Mouse (Mus musculus) gastrocnemius, postnatal 10 days (tissue): ENCODE measurements around the gene Erc1. TPM values are rescaled to one million over a fixed set of nuclear protein-coding genes. Genes with fewer than 3 reads are reported as not detected.
"Not testable (repeated sequence)": the region's sequence is repeated elsewhere in the genome, so short reads cannot be mapped to it uniquely, and the experiment has no call there.

Source experiments
- DNase-seq: peaks from one replicate; pipeline ENCODE4 v3.0.0; 2021; ENCODE audit warnings: mixed read lengths
- total RNA-seq, 2 experiments: library from RNA; stranded (reverse); gene quantifications; 2 replicates each; pipeline ENCODE4 v1.2.3; 2021

Erc1 gene
- total RNA-seq, 2 experiments from 2014 or later = 22.7 to 26.7 TPM

DNA sequence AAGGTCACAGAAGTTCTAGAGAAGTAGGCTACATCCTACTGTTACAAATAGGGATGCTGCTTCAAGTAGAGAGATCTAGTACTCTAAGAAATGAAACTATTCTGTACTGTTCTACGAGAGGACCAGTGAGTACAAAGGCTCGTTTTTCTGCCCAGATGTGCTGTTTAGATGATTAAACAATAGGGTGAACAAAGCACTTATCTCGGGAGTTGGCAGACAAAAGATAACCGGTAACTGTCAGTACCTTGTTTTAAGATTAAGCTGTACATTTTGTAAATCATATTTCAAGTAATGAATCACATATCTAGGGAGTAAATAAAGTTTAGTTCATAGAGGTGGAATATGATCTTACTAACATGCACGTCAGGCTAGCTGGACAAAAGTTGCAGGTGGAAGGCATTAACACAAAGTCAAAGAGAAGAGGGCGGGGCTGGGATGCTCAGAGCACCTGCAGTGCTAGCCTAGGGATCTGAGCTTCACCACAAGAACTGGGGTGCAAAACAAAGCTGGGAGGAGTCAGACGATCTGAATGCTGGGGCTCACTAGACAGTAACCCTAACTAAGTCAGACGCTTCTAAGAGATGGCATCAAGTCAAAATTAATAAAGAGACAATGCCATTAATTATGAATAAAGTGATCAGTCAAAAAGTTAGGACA is 136.2 kb downstream of the Erc1 start:
- no peak for DNase-seq

DNA sequence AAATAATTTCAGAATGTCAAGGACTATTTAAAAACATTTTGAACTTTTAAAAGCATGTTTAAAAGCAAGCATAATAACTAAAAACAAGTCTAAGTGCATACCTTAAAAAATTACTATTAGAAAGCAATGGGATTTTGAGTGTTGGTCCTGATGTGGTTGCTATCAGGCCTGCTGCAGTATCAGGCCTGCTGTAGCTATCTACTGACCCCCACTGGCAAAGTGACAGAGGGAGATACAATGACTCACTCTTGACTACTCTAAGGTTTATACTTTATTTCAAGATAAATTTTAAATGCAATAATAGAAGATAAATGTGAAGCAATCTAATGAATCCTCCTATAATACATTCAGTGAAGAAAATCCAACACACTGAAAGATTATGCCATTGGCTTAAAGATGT is 138.4 kb downstream of the Erc1 start:
- no peak for DNase-seq

DNA sequence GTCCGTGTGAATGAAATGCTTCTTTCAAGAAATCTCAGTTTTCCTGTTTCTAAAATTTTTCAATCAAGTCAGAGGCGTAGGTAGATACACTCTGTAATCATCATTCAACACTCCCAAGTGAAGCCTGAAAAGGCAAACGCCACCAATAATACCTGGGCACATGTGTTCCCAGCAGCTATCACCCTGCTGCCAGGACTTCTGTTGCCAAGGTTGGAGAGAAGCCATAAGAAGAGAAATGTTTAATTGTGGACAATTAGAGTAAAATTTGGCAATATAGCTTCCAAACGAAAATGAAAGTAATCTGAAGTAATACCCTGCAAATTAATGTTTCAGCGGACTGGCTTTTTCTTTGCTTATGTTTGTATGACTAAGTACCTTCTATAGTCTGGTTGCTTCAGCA is 140.1 kb downstream of the Erc1 start:
- DNase-seq = no peak

DNA sequence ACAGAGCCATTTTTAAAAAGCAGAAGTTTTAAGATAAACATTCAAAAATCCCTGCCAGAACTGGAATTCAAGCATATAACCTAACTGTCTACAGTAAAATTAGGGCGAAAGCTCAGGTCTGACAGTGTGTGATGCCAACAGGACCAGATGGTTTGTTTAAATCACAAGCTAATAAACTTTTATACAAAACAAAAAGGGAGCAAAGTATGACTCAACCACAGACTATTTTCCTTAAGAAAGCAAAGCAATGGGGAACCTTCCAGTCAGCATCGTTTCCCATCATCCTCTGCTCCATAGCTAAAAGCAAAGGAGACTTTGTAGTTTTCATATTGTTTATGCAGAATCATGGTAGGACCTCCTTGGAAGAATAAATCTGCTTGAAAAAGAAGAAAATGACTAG is 143.1 kb downstream of the Erc1 start:
- no peak for DNase-seq

DNA sequence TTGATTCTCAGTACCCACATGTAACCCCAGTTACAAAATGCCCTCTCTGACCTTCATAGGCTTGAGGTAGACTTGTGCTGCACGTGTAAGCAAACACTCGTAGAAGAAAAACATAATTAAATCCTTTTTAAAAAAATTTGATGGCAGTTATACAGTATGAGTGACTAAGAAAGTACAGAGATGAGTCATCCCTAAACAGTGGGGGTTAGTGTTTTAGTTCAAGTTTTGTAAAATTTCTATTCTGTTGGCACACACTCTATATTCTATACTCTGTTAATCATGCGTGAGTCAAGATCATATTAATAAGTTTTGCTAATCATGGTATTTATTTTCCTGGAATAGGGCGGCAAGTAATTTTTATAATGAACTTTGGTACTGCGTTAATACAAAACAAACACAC is 155.2 kb downstream of the Erc1 start:
- no peak for DNase-seq

DNA sequence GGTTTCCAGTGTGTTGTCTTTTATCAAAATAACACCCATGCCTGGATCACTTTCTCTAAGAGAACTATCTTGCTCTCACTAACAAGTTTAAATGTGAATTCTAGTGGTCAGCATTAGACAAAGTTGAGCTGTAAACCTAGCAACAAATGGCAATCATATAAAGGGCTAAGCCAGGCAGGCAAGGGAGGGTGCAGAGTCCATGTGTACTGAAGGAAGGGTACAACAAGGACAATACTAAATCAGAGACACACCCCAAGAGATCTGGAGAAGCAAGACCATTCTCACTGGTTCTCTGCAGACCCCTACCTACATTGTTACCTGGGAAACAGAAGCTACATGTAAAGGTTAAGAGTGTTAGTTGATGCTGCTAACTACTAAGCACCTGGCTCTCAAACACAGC is 161.5 kb downstream of the Erc1 start:
- no peak for DNase-seq

DNA sequence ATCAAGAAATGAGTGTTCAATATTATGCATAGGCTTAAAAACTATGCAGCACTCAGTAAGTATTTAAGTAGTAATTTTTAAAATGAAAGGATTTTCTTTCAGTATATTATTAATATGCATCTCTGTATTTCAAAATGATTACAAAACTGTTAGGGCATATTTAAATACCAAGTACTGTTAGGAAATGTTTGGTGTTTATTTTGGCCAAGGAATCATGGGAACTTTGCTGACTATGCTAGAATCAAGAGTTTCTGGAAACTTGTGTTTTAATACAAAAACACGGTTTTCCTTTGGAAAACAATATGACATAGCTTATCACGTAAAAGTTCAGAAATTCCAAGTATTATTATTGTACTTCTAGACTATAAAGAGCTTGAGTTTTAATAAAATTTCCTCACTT is 167.2 kb downstream of the Erc1 start:
- no peak for DNase-seq

DNA sequence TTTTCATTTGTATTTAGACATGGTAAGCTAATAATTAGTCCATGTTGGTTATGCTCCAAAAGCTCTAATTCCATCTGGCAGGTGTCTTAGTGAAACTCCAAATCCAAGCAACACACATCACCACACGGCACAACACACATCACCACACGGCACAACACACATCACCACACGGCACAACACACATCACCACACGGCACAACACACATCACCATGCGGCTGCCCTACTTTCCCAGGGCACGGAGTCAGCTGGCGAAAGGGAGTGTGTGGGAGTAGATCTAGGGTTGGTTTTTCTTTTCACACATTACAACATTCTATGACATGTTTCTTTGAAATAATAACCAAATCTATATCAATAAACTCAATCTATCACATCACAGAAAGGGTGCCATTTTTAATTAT is 173.2 kb downstream of the Erc1 start:
- DNase-seq = no peak

DNA sequence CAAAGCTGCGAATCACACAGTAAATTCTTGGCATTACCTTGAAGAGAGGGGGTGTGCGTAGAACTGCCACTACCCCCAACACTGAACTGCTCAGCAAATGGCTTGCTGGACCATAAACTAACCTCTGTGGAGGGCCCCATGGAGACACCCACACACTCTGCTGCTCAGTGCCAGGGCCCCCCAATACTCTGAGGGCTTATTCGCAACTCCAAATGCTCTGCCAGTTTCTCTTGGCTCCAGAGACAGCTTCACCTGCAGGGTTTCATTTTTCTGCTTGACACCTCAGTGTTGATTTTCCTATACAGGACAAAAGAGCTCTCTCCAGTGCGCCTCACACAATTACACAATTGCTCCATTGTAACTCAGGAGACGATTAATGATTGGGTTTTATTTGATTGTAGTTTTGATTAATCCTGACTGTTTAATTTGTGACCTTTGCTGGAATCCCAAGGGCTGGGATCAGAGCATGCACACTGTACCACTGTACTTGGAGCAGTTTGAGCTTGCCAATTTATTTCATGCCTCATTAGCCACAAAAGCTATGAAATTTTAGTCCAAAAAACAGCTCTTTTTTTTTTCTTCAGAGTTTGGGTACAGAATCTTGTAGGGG is 173.7 kb downstream of the Erc1 start:
- DNase-seq = no peak

DNA sequence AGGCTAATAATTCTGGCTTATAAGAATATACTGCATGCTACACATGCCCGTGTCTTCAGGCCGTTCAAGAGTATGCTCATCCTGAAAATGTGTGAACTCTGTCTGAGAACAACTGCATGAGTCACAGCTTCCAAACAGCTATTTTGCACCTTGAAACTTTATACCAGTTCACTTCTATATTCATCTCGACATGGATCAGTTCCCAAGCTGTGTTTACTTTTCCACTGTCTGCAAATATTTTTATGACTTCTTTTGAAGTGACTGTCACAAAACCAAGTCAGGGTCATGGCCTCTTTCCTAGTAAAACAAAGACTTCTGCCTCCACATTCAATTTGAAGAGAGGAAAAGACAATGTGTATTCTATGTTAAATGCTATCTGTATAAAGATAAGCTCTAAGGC is 178.2 kb downstream of the Erc1 start:
- no peak for DNase-seq

DNA sequence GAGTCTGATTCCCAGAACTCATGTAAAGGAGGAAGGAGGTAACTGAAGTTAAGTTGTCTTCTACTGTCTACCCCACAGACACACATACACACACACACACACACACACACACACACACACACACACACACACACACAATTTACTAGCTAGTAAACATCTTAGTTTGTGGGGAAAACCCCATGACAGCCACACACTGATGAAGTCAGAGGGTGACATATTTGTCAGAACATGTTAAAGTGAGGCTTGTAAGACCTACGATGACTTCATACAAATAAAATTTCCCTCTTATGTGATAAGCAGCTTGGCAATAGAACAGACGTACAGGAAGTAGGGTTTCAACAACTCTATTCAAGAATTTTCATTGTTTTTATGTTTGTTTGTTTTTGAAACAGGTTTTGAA is 185.0 kb downstream of the Erc1 start:
- no peak for DNase-seq

DNA sequence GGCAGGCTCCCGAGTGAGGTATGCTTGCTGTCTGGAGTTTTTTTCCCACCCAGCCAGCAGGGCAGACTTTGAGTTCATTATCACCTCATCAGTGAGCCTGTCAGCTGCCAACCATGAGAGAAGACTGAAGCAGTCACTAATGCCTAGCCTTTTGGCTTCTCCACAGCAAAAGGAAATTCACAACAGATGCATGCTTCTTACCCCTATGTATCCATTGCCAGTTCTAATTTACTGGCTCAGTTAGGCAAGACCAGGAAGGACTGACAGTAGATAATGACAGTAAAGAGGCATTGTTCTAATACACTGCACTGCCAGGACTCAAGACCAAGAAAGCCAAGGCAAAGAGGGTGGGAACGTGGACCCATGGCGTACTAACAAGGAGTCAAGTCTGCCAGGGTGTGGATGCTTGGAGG is 186.9 kb downstream of the Erc1 start:
- no peak for DNase-seq

DNA sequence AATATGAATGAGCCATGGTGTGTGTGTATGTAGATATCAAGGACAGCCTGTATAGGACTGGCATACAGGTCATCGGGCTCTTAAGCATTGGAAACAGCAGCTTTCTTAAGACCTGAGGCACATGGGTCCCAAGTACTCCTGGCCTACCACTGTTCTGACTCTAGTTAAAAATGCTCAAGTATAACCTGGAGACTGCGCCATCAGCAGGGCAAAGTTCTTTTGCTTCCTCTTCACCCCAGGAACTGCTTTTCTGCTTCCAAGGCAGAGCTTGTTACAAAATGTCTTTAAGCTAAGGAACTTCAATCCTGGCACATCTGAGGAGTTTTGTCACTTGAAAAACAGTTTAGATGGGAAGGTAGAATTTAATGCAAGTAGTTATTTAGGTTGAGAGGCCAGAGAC is 189.5 kb downstream of the Erc1 start:
- no peak for DNase-seq

DNA sequence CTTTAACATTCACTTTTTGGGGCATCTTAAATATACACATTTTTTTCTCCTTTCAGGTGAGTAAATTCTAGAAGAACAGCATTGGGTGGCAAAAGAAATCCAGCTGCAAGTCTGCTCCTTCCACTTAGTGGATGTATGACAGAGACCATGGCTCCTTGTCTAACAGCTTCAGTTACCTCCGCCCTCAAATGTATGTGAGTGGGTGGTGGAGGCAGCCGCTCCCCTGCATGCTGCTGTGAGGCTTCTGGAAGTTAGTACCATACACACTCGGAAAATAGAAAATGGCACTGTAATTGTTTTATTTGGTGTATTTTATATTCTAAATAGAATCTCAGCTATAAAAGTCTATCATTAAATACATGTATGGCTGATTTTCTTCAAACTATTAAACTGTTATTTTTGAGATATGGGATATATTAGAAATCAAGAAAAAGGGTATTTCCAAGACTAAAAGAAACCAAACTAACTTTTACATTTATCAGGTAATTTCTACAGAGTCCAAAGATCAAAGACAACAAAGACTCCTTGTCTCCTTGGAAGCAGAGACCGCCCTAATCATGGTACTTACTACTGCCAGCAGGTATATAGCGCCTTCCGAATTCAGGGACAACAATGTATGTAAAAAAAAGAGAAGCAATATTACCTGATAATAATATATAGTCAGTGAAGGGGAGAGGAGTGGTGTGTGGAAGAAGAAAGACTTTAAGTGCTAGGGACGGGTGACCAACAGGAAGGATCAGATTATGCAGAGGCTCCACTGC is 190.4 kb downstream of the Erc1 start:
- DNase-seq = no peak

DNA sequence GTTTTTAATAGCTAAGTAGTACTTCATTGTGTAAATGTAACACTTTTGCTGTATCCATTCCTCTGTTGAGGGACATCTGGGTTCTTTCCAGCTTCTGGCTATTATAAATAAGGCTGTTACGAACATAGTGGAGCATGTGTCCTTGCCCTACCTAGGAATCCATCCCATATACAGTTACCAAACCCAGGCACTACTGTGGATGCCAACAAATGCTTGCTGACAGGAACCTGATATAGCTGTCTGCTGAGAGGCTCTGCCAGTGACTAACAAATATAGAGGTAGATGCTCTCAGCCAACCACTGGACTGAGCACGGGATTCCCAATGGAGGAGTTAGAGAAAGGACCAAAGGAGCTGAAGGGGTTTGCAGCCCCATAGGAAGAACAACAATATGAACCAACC is 193.2 kb downstream of the Erc1 start:
- DNase-seq = not testable (repeated sequence)

DNA sequence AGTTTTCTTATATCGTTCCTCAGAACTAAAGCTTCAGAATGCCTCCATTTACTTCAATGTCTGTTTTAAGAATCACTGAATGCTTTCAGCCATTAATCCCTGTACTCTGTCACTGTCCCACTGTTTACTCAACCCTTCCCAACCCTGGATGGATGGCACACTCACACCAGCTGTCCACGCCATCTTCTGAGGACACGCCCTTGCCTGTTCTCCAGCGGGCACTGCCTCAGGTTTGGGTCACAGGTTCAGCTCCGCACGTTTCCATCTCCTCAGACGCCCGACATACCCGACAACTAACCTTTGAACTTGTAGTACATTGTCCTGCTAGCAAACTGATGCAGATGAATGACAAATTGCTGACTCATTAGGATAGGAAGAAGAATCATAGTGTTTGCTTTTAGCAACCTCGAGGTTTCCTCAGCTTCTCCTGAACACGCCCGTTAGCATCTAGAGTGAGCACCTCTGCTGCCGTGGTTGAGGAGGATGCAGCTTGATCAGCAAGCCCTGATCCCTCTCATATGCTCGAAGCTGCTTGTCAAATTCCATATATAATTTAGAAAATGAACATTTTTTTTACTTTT is 204.0 kb downstream of the Erc1 start:
- DNase-seq = no peak

DNA sequence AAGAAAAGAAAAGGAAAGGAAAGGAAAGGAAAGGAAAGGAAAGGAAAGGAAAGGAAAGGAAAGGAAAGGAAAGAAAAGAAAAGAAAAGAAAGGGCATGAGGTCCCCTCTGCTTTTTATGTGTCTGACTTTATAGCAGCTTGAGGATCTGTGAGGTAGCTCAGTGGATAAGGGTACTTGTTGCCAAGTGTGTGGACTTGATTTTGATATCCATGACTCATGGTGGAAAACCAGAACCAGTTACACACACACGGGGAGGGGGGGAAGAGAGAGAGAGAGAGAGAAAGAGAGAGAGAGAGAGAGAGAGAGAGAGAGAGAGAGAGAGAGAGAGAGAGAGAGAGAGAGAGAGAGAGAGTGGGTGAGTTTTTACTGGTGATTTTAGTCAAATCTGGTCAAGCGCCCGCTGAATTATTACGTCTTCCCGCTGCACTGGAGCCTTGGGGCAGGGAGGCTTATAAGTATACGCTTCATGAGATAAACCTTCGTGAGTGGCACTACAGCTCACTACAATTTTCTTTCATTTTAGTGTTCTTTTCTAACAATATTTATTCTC is 204.7 kb downstream of the Erc1 start:
- DNase-seq = no peak

DNA sequence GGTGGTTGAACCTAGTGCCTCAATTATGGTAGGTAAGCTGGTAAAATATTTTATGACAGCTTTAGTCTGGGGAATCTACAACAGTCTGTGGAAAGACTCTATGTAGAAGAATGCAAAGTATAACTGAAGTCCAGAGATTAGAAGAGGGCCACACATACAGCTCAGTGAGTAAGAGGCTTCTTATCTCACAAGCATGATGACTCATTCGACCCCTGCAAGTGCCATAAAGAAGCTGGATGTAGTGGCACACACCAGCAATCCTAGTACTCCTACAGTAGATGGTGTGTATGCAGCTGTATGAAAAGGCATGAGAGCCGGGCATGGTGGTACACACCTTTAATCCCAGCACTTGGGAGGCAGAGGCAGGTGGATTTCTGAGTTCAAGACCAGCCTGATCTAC is 205.2 kb downstream of the Erc1 start:
- DNase-seq = no peak

DNA sequence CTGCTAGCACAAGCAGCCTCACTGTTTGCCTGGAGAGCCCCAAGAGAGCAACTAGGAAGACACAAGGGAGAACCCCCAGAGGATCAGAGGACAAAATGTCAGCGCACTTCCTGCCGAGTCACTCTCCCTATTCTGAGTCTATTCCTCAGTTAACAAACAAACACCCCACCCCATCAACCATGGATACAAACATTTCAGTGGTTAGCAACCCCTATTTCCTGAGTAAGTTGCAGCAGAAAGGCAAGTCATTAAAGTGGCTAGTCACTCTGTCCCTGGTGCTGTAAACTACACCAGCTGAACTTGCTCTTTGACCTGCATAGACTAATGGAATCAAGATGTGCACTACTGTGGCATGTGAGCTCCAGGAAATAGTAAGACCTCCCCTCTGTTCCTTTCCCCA is 212.3 kb downstream of the Erc1 start:
- no peak for DNase-seq

DNA sequence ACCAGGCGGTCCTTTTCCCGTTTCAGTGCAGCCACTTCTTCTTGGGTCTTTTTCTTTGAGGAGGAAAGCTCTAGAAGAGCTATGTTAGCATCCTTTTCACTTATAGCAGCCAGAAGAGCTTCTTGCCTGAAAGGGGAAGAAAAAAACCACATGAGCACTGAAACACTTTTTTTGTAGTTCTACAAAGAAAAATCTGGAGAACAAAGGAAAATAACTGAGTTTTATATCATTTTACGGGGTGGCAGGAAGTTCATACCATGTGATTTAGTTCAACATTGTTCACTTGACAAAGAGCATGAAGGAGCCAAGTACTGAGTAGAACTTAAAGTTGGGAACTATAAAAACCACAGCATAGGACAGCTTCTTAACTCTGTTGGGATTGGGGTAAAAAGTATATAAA is 217.3 kb downstream of the Erc1 start:
- no peak for DNase-seq

DNA sequence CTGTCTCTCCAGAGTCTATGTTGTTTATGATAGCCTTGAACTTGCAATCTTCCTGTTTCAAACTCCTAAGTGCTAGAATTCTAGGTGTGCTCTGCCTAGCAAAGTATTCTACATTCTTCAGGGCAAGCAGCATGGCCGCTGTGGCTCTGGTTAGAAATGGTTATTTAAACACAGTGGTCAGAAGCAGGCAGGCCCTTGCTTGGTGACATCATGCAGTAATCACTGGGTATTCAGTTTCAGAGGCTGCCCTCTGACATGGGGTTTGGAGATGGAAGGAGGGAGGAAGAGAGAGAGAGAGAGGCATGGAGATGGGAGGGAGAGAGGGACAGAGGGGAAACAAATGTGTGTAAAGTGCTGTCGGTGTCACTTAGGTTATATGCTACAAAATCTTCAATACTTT is 246.6 kb downstream of the Erc1 start:
- no peak for DNase-seq

DNA sequence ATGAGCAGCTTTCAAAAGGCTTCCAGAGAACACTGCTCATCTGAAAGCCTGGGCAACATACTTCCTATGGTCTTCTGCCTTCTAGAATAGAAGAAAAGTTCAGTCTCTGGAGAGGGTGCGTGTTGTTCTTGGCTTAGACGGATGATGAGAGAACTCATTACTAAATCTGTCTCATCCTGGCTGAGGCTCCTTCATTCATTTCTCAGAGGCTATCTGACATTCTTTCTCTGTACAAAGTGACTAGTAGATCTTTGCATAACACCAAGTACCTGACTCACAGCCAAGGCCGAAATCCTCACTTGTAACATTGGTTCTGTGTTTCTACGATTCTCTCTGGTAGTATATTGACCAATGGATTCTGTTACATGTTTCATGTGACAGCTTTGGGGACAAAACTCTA is 252.5 kb downstream of the Erc1 start:
- no peak for DNase-seq

DNA sequence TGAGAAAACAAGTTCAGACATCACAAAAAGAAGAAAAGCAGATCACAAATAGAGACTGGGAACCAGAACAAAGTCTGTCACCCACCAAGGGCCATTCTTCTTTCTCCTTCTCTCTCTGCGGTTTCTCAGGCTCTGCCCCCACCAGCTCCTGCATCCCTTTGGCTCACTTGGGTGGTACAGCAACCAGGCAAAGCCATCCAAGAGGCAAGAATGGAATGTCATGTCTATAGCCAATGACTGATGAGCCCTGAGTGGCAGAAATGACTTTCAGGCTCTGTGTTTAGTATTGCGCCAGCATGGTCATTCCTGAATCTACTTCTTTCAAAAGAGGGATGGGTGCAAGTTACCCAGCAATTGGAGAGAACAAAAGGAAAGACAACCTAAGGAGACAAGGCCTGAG is 257.1 kb downstream of the Erc1 start:
- DNase-seq = no peak
